Mouse (Mus musculus) E14TG2a.4 (cell line): ENCODE data around the gene Lemd2.

Experiments
- CTCF ChIP-seq: conservative IDR thresholded peaks from 2 replicates; pipeline ENCODE4 v1.5.1; 2014; ENCODE audit warnings: low read length
- NANOG ChIP-seq: IDR thresholded peaks from 2 replicates; pipeline ENCODE4 v1.6.1; 2014; ENCODE audit warnings: borderline replicate concordance, low read length, mixed read lengths
- POU5F1 ChIP-seq: IDR thresholded peaks from 2 replicates; pipeline ENCODE4 v1.6.1; 2014; ENCODE audit warnings: low read length, borderline replicate concordance

GRCm38 (mm10) chr17:27187059-27187458 lies 17.2 kb downstream of the Lemd2 start:
- TF ChIP-seq CTCF (no peak), NANOG (no peak), POU5F1 (no peak)
